Mouse (Mus musculus) MEL (cell line): ENCODE measurements at regions not wholly inside any gene's neighbourhood (a gene's known extent, or its start where the extent isn't known, plus 50 kb on each side); places are given as distances from the start of the nearest gene placed in this dataset.

Experiments
- DNase-seq: peaks from one replicate; pipeline ENCODE4 v3.0.0; 2011; ENCODE audit warnings: low read depth, low spot score
- H3K27ac ChIP-seq: 2 replicates; pipeline ENCODE4 v1.5.1; 2012; ENCODE audit warnings: low read depth, mild to moderate bottlenecking, control low read depth, low read length, moderate library complexity; ENCODE audit not compliant: control insufficient read depth
- H3K27me3 ChIP-seq, 2 experiments: fragments of 150-350 bp in 1 of 2; sonication (generic) in 1 of 2; 2 replicates each; pipeline ENCODE4 v1.6.1; 2012; ENCODE audit warnings: low read length in 2 of 2, mild to moderate bottlenecking in 2 of 2, improper control_type of control experiment in 1 of 2, moderate library complexity in 1 of 2; ENCODE audit not compliant: insufficient read depth in 2 of 2, control insufficient read depth in 1 of 2
- H3K36me3 ChIP-seq, 2 experiments: 2 replicates each; pipeline ENCODE4 v1.6.1; 2012 to 2014; ENCODE audit warnings: low read length in 2 of 2, improper control_type of control experiment in 1 of 2, inconsistent platforms in 1 of 2, mild to moderate bottlenecking in 1 of 2; ENCODE audit not compliant: insufficient read depth in 2 of 2, control insufficient read depth in 1 of 2
- H3K4me1 ChIP-seq, 2 experiments: fragments of 150-350 bp in 1 of 2; sonication (generic) in 1 of 2; 2 replicates each; pipeline ENCODE4 v1.6.1; 2012; ENCODE audit warnings: low read length in 2 of 2, improper control_type of control experiment in 1 of 2, mild to moderate bottlenecking in 1 of 2; ENCODE audit not compliant: insufficient read depth in 2 of 2, control insufficient read depth in 1 of 2
- H3K4me3 ChIP-seq, 2 experiments: fragments of 150-350 bp in 1 of 2; sonication (generic) in 1 of 2; 2 replicates each; pipeline ENCODE4 v1.5.1; 2012; ENCODE audit warnings: low read depth in 2 of 2, low read length in 2 of 2, mild to moderate bottlenecking in 2 of 2, moderate library complexity in 2 of 2, control low read depth in 1 of 2, improper control_type of control experiment in 1 of 2; ENCODE audit not compliant: control insufficient read depth in 1 of 2, insufficient read depth in 1 of 2
- H3K79me2 ChIP-seq: 2 replicates; pipeline ENCODE4 v1.6.1; 2012; ENCODE audit warnings: mild to moderate bottlenecking, low read length, moderate library complexity; ENCODE audit not compliant: control insufficient read depth, poor library complexity, insufficient read depth
- H3K9ac ChIP-seq: 2 replicates; pipeline ENCODE4 v1.6.1; 2012; ENCODE audit warnings: low read depth, mild to moderate bottlenecking, control low read depth, low read length, moderate library complexity; ENCODE audit not compliant: control insufficient read depth, poor library complexity, severe bottlenecking
- H3K9me3 ChIP-seq: fragments of 150-350 bp; sonication (generic); replicated peaks from 2 replicates; pipeline ENCODE4 v1.6.1; 2012; ENCODE audit warnings: mild to moderate bottlenecking, low read length, improper control_type of control experiment, moderate library complexity; ENCODE audit not compliant: insufficient read depth
- CTCF ChIP-seq, 3 experiments: IDR thresholded peaks in 2 of 3; conservative IDR thresholded peaks in 1 of 3; 2 replicates each; pipeline ENCODE4 v1.5.1; 2011 to 2012; ENCODE audit warnings: low read length in 3 of 3, low read depth in 2 of 3, mild to moderate bottlenecking in 2 of 3, improper control_type of control experiment in 1 of 3, inconsistent platforms in 1 of 3, mixed read lengths in 1 of 3, moderate library complexity in 1 of 3; ENCODE audit not compliant: control insufficient read depth in 1 of 3, insufficient read depth in 1 of 3, poor library complexity in 1 of 3, severe bottlenecking in 1 of 3
- E2F4 ChIP-seq: IDR thresholded peaks from 2 replicates; pipeline ENCODE4 v1.6.1; 2011; ENCODE audit warnings: low read depth, low read length, improper control_type of control experiment, borderline replicate concordance
- ELF1 ChIP-seq: IDR thresholded peaks from 2 replicates; pipeline ENCODE4 v1.6.1; 2014; ENCODE audit warnings: low read depth, mild to moderate bottlenecking, inconsistent platforms, low read length, improper control_type of control experiment, moderate library complexity
- EP300 ChIP-seq, 2 experiments: IDR thresholded peaks; 2 replicates each; pipeline ENCODE4 v1.6.1; 2011; ENCODE audit warnings: improper control_type of control experiment in 2 of 2, low read length in 2 of 2, low read depth in 1 of 2, mild to moderate bottlenecking in 1 of 2
- ETS1 ChIP-seq: IDR thresholded peaks from 2 replicates; pipeline ENCODE4 v1.6.1; 2012; ENCODE audit warnings: low read depth, mild to moderate bottlenecking, inconsistent platforms, low read length, improper control_type of control experiment, moderate library complexity
- GATA1 ChIP-seq: IDR thresholded peaks from 2 replicates; pipeline ENCODE4 v1.6.1; 2011; ENCODE audit warnings: low read depth, low read length, improper control_type of control experiment
- HCFC1 ChIP-seq: IDR thresholded peaks from 2 replicates; pipeline ENCODE4 v1.6.1; 2012; ENCODE audit warnings: low read depth, mild to moderate bottlenecking, inconsistent platforms, low read length, improper control_type of control experiment, moderate library complexity
- MAX ChIP-seq: IDR thresholded peaks from 2 replicates; pipeline ENCODE4 v1.6.1; 2011; ENCODE audit warnings: low read length, improper control_type of control experiment
- MAZ ChIP-seq: IDR thresholded peaks from 2 replicates; pipeline ENCODE4 v1.6.1; 2012; ENCODE audit warnings: low read depth, mild to moderate bottlenecking, inconsistent platforms, low read length, improper control_type of control experiment
- MYB ChIP-seq: IDR thresholded peaks from 2 replicates; pipeline ENCODE4 v1.6.1; 2011; ENCODE audit warnings: mild to moderate bottlenecking, low read depth, low read length, improper control_type of control experiment
- NELFE ChIP-seq: IDR thresholded peaks from 2 replicates; pipeline ENCODE4 v1.6.1; 2011; ENCODE audit warnings: low read depth, low read length, improper control_type of control experiment
- NRF1 ChIP-seq: IDR thresholded peaks from 2 replicates; pipeline ENCODE4 v1.6.1; 2014; ENCODE audit warnings: low read depth, mild to moderate bottlenecking, inconsistent platforms, low read length, improper control_type of control experiment, moderate library complexity; ENCODE audit not compliant: poor library complexity, insufficient read depth, severe bottlenecking
- POLR2AphosphoS2 ChIP-seq: IDR thresholded peaks from 2 replicates; pipeline ENCODE4 v1.6.1; 2011; ENCODE audit warnings: low read length, improper control_type of control experiment
- POLR2AphosphoS5 ChIP-seq: IDR thresholded peaks from 2 replicates; pipeline ENCODE4 v1.6.1; 2012; ENCODE audit warnings: low read depth, borderline replicate concordance, mild to moderate bottlenecking, inconsistent platforms, low read length, moderate library complexity, mixed read lengths
- SIN3A ChIP-seq: IDR thresholded peaks from 2 replicates; pipeline ENCODE4 v1.6.1; 2012; ENCODE audit warnings: low read length, improper control_type of control experiment, inconsistent platforms
- SMC3 ChIP-seq: IDR thresholded peaks from 2 replicates; pipeline ENCODE4 v1.6.1; 2011; ENCODE audit warnings: low read depth, low read length, improper control_type of control experiment
- TAL1 ChIP-seq: IDR thresholded peaks from 2 replicates; pipeline ENCODE4 v1.6.1; 2012; ENCODE audit warnings: mild to moderate bottlenecking, inconsistent platforms, low read length, moderate library complexity, mixed read lengths
- TBP ChIP-seq: IDR thresholded peaks from 2 replicates; pipeline ENCODE4 v1.8.0; 2011; ENCODE audit warnings: low read depth, low read length, improper control_type of control experiment
- USF1 ChIP-seq: IDR thresholded peaks from 2 replicates; pipeline ENCODE4 v1.6.1; 2014; ENCODE audit warnings: low read depth, mild to moderate bottlenecking, inconsistent platforms, low read length, improper control_type of control experiment, moderate library complexity
- ZC3H11A ChIP-seq: IDR thresholded peaks from 2 replicates; pipeline ENCODE4 v1.6.1; 2012; ENCODE audit warnings: low read depth, mild to moderate bottlenecking, inconsistent platforms, low read length, improper control_type of control experiment
- ZMIZ1 ChIP-seq: IDR thresholded peaks from 2 replicates; pipeline ENCODE4 v1.6.1; 2012; ENCODE audit warnings: low read depth, mild to moderate bottlenecking, inconsistent platforms, low read length, improper control_type of control experiment, moderate library complexity
- ZNF384 ChIP-seq: IDR thresholded peaks from 2 replicates; pipeline ENCODE4 v1.6.1; 2012; ENCODE audit warnings: low read depth, mild to moderate bottlenecking, inconsistent platforms, low read length, improper control_type of control experiment

DNA sequence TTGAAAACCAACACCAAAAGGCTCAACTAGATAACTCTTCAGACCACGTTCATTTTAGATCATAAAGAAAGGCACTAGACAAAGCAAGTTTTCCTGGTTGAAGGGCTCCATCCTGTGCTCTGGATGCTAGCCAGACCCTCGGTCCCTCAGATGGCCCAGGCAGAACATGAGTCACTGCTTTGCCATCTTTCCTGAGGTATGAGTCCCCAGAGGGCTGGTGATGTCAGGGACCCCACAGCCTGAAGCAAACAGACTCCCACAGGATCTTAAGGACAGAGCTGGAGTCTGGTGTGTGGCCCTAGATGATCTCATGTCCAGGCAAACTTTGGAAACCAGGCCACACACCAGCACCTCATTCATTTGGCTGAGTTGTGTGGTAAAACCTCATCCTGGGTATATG lies 203.2 kb upstream of the Six2 start:
- H3K36me3 ChIP-seq, result no peaks in the 10 kb centered on the region
- peaks cover 2 to 11% of the 10 kb centered on the region in 2 experiments for H3K27me3 ChIP-seq
- no peak overlapping the region for H3K4me3 ChIP-seq
- H3K4me1 ChIP-seq, result no peaks in the 10 kb centered on the region
- no peak overlapping the region for H3K9ac ChIP-seq
- no peaks in the 10 kb centered on the region for H3K79me2 ChIP-seq
- TF ChIP-seq EP300 (IDR thresholded peaks at IDR 0.05; ENCODE audit: low read depth in 1 of 2, low read length in 2 of 2), result no peak
- no peak for TF ChIP-seq CTCF (IDR thresholded peaks at IDR 0.05 in 2 of 3, conservative IDR thresholded peaks at IDR 0.05 in 1 of 3; ENCODE audit: control insufficient read depth in 1 of 3, insufficient read depth in 1 of 3, low read depth in 2 of 3, low read length in 3 of 3, poor library complexity in 1 of 3, severe bottlenecking in 1 of 3)
- TF ChIP-seq ZC3H11A, result no peak
- TF ChIP-seq MAX, result no peak
- no peak for TF ChIP-seq ZMIZ1
- no peak for TF ChIP-seq HCFC1
- no peak for TF ChIP-seq POLR2AphosphoS5
- TF ChIP-seq POLR2AphosphoS2, result no peak
- TF ChIP-seq NELFE, result no peak
- no peak for TF ChIP-seq TAL1
- DNase-seq, result no peak
- H3K9me3 ChIP-seq, result no peaks in the 10 kb centered on the region
- no peak overlapping the region for H3K27ac ChIP-seq

DNA sequence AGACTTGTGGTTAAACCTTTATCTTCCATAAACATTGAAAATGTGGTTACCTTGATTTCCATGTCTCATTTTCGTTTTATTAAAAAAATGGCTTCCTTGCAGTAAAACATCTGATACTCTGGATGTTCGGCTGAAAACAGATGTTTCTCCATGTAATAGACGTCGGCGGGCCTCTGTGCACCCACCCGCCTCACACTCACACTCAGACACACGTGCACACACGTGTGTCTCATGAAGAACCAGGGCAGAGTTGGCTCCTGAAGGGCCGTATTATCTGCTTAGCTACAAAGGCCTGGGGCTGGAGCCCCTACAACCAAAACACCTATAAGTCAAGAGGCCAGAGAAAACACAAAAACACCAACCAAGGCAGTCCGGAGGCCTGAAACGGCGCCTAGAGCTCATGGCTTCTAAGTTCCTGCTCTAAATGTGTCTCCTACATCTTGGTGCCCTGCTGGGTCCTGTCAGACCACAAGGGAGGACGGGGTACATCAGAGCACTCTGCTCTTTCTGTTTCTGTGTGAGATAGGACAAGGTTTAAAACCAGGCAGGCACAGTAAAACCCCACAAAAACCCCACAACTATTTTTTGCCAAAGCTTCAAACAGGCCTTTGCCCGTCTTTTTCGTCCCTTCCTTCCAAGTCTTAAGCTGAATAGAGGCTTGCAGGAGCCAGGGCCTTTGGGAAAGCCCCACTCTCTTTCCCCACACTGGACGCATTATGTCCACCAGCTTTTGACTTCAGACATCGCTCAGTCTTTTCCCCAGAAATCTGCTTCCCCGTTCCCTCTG lies 201.9 kb upstream of the Six2 start:
- no peak overlapping the region for H3K9ac ChIP-seq
- no peaks in the 10 kb centered on the region for H3K9me3 ChIP-seq
- H3K4me1 ChIP-seq, result no peaks in the 10 kb centered on the region
- no peak overlapping the region for H3K27ac ChIP-seq
- peaks cover 0 to 6% of the 10 kb centered on the region in 2 experiments; a peak in 3 of 4 replicates for H3K27me3 ChIP-seq
- no peaks in the 10 kb centered on the region for H3K36me3 ChIP-seq
- no peak overlapping the region for H3K4me3 ChIP-seq
- TF ChIP-seq GATA1, result no peak
- no peak for TF ChIP-seq SIN3A
- no peak for TF ChIP-seq POLR2AphosphoS2
- no peak for TF ChIP-seq E2F4
- no peak for TF ChIP-seq MAZ
- TF ChIP-seq TBP, result no peak
- no peak for TF ChIP-seq USF1
- no peak for TF ChIP-seq SMC3
- TF ChIP-seq CTCF (IDR thresholded peaks at IDR 0.05 in 2 of 3, conservative IDR thresholded peaks at IDR 0.05 in 1 of 3; ENCODE audit: control insufficient read depth in 1 of 3, insufficient read depth in 1 of 3, low read depth in 2 of 3, low read length in 3 of 3, poor library complexity in 1 of 3, severe bottlenecking in 1 of 3), result no peak
- no peak for TF ChIP-seq EP300 (IDR thresholded peaks at IDR 0.05; ENCODE audit: low read depth in 1 of 2, low read length in 2 of 2)
- no peak for TF ChIP-seq ELF1
- TF ChIP-seq ETS1, result no peak
- TF ChIP-seq NRF1, result no peak
- no peak for TF ChIP-seq ZNF384
- TF ChIP-seq MYB, result no peak
- no peak for DNase-seq
- no peaks in the 10 kb centered on the region for H3K79me2 ChIP-seq
